Mouse (Mus musculus): ENCODE data around the gene 2310030G06Rik.

Gene 2310030G06Rik

GRCm38 (mm10) chr9:50746214-50746677 lies at the start of gene 2310030G06Rik:
Gene 2310030G06Rik, minus strand, starts transcription at chr9:50746536.
- DNase-seq (ENCODE audit: low read depth), result no peak

DNA sequence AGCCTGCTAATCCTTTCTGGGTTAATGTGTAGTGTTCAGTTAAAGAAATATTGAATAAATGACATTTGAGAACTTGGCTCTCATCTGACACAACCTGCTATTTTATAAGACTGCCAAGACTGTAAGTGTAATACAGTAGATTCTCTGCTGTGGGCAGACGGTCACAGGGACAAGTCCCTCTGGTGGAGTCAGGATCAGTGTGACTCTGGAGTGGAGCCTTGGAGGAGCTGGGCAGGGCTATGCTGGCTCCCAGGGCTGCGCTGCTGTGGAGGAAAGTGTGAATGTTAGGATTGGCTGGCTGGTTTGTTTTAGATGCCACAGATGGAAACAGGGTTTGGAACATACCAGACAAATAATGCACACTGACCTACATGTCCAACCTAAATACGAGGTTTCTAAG lies 48.9 kb upstream of the 2310030G06Rik start:
- DNase-seq (ENCODE audit: low read depth), result no peak

- peak; percentile 76 for DNase-seq (ENCODE audit: low read depth)
These were observed 35.8 kb upstream of the 2310030G06Rik start for GRCm38 (mm10) chr9:50782155-50782554.

DNA sequence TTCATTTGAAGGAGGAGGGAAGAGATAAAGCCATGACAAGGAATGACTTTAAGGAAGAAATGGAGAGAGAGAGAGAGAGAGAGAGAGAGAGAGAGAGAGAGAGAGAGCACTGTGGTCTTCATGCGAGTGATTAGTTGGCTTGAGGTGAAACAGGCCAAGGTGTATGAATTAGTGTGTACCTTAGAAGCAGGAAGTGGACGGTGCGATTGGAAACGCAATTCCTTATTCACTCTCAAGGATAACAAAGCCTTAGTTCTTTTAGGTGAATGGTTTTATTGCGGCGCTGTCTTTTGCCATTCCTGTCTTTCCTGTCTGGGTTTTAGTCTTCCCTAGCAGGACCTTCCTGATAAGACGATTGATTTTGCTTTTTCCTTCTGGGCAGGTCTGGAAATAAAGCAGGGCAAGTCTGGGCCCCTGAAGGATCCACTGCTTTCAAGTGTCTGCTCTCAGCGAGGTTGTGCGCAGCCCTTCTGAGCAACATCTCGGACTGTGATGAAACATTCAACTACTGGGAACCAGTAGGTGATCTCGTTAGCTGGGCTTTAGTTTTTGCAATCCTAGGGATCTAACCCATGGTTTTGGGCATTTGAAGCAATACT lies 29.9 kb upstream of the 2310030G06Rik start:
- DNase-seq (ENCODE audit: low read depth), result no peak

GRCm38 (mm10) chr9:50775662-50776126 lies 29.4 kb upstream of the 2310030G06Rik start:
- peak; percentile 50 for DNase-seq (ENCODE audit: low read depth)

DNA sequence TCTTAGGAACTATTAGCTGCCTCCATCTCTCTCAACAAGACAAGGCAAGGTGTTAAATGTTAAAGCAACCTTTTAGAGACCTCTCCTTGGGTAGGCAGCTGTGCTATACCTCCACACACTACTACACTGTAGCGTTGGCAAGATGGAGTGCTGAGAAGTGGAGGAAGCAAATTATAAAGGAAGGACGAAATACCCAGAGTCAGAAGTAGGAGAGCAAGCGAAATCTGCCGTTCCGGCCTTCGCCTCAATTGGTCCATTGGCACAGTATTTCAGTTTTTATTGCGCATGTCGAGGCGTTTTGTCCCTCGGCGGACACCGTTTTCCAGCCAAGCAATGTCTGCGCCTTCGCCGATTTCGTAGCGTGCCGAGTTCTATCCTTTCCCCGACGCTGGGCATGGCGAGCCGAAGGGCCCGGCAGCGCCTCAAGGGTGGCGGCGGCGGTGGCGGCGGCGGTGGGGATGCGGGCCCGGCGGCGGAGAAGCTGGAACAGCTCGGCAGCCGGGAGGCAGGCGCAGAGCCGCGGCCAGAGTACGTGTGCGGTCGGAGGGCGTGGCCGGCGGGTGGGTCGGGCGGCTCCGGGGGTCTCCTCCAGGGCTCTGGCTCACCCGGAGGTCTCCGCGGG lies 28.8 kb upstream of the 2310030G06Rik start, which contains the start of the genes Alg9 and 1110032A03Rik:
Gene Alg9, plus strand, starts transcription at position 29 of the 622 bp plus-strand sequence.
Gene 1110032A03Rik, minus strand, starts transcription at position 530 of the 622 bp plus-strand sequence.
- peak; percentile 92 for DNase-seq (ENCODE audit: low read depth)

DNA sequence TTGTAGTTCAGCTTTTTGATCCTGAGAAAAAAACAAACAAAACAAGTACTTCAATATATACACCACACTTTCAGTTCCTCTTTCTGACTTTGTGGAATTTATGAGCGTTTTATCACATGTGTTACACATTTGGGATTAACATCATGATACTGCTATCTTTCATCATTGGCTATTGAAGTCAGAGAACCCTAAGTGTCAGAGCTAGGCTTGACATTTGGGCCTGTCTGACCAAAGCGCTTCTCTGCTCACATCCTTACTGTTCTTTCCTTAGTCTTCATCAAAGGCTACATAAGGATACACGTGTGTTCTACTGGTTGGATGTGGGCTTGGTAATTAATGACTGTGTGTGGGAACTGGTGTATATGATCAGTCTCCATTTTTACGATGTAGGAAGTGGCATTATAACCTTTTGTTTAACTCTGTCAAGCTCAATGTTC lies 27.7 kb upstream of the 2310030G06Rik start:
- DNase-seq (ENCODE audit: low read depth), result peak; percentile 36

GRCm38 (mm10) chr9:50770011-50770410 lies 23.7 kb upstream of the 2310030G06Rik start:
- no peak for DNase-seq (ENCODE audit: low read depth)

DNA sequence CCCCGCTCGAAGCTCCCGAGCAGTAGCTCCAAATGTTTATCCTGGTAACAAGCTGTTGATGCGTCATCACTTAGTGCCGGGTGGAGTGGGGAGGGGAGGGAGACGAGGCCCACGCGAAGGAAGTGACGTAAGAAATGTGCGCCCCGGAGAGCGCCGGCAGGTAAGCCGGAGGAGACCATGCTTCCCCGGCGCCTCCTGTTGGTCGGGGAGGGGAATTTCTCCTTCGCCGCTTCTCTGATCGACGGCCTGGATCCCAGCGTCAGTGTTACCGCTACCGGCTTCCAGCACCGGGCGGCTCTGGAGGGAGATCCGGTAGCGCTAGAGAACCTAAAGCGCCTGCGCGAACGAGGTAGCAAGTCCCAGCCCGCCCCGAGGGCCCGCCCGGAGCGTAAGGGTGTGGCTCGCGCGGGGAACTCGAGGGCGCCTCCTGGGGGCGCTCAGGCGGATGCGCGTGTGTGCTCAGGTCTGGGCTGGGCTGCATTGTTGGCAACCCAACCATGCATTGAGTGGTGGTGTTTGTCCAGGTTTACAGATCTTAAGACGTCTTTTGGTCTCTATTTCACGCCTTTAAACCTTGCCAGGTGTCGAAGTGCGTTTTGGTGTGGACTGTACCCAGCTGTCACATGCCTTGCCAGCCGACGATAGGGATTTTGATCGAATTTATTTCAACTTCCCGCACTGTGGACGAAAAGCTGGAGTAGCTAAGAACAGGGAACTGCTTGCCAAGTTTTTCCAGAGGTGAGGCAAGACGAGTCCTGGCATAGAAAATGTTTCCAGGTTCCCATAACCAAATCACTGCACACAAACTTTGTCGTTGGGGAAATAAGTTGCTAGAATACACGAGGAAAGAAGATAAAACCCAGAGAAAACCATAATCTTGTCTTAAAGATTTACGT lies 22.0 kb upstream of the 2310030G06Rik start, which contains the start of gene Fdxacb1:
Gene Fdxacb1, plus strand, starts transcription at position 130 of the 896 bp plus-strand sequence.
- peak; percentile 99 for DNase-seq (ENCODE audit: low read depth)

GRCm38 (mm10) chr9:50767531-50768106 lies 21.3 kb upstream of the 2310030G06Rik start:
- no peak for DNase-seq (ENCODE audit: low read depth)

DNA sequence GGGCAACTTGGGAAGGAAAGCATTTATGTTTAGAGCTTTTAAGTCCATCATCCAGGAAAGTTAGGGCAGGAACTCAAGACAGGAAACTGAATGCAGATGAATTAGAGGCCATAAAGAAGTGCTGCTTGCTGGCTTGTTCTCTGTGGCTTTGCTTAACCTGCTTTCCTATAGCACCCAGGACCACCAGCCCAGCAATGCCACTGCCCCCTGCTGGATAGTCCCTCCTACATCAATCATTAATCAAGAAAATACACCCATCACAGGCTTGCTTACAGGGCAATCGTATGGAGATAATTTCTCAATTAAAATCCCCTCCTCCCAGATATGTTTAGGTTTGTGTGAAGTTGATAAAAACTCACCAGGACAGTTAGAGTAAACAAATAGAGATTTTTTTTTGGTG lies 17.0 kb upstream of the 2310030G06Rik start:
- DNase-seq (ENCODE audit: low read depth), result peak; percentile 31

- DNase-seq (ENCODE audit: low read depth), result no peak
These were observed 15.3 kb upstream of the 2310030G06Rik start for GRCm38 (mm10) chr9:50761520-50762243.

- DNase-seq (ENCODE audit: low read depth), result no peak
These were observed 10.4 kb upstream of the 2310030G06Rik start for GRCm38 (mm10) chr9:50756711-50757110.

GRCm38 (mm10) chr9:50753947-50754346 lies 7.6 kb upstream of the 2310030G06Rik start:
- DNase-seq (ENCODE audit: low read depth), result no peak

DNA sequence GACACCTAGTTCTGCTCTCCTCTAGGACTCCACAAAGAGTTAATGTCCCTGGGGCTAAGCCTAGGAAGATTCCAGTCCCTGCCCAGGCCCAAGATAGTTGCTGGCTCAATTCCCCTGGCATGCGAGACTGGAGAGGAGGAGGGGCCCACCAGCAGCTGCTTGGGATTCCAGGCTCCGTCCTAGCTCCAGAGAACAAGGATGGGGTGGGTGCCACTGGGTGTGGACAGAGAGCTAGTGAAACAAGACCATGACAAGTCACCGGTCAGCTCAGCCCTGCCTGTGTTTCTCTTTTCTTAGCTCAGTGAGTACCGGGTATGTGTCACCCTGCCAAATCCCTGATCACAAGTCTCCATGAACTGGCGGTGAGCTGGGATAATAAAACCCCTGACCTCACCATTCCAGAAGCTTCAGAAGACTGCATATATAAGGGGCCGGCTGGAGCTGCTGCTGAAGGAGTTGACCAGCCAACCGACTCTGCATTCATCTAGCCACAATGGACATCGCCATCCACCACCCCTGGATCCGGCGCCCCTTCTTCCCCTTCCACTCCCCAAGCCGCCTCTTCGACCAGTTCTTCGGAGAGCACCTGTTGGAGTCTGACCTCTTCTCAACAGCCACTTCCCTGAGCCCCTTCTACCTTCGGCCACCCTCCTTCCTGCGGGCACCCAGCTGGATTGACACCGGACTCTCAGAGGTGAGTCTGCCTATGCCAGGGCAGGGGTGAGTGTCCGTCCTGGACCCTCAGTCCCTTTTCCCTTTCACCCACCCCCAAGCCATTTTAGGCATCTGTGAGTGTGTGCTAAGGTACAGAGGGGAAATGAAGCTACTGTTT lies 6.7 kb upstream of the 2310030G06Rik start:
- DNase-seq (ENCODE audit: low read depth), result no peak

GRCm38 (mm10) chr9:50752054-50752602 lies 5.8 kb upstream of the 2310030G06Rik start, which contains the start of gene Hspb2:
Gene Hspb2, minus strand, starts transcription at chr9:50752354.
- DNase-seq (ENCODE audit: low read depth), result no peak

GRCm38 (mm10) chr9:50751323-50751722 lies 5.0 kb upstream of the 2310030G06Rik start, which contains the start of gene Cryab:
Gene Cryab, plus strand, starts transcription at chr9:50751325.
- no peak for DNase-seq (ENCODE audit: low read depth)

DNA sequence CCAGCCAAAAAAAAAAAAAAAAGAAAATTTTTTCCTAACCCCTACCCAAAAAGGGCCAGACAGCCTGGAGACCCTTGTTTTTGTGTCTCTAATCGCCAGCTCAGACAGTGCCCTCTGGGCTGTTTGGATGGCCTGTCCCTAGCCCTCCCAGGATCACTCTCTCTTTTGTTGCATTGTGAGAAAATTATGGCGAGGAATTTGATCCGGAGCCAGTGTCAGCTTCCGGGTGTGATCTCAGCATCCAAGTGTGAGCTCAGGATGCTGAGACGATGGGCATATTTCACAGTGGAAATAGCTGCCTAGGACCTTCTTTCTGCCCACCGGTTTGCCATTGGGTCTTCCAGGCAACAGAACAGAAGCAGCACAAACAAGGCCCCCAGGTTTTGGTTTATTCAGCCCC lies 4.4 kb upstream of the 2310030G06Rik start:
- DNase-seq (ENCODE audit: low read depth), result no peak

DNA sequence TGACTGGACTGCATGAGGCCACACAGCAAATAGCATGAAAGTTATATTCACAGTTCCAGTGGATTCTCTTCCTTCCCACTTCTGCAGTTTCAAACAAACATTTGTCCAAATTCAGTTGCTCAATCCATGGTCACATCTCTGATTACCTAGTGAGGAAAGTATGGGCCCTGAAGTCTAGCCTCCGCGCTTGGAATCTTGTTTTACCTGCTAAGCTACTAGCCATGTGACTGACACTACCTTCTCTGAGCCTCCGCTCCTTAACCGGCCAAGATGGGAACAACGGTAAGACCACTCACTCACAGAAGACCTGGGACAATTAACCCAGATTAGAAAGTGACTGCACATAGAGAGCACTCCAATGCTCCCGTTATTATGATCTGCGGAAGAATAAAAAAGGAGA lies 530 bp downstream of the 2310030G06Rik start:
- no peak for DNase-seq (ENCODE audit: low read depth)

- DNase-seq (ENCODE audit: low read depth), result no peak
These were observed 3.6 kb downstream of the 2310030G06Rik start for GRCm38 (mm10) chr9:50742744-50743143.

Measured in induced T-regulatory cell, adult 2 months (primary cell).